ENCODE assay signal across 23 mouse cellular contexts in the genomic region with DNA sequence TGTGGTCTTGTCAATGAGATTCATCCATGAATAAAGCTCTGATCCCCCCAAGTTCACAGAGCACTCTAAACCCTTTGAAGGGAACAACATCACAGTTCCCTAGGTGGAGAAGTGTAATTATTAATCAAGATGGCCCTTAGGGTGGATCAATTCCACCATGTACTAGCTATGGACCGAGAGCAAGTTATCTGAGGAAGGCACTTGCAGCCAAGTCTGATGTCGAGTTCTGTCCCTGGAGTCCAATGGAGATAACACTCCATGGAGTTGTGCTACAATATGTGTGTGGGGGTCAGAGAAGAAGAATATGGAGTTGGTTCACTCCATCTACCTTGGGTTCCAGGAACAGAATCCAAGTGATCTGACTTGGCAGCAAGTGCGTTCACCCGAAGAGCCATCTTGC. TPM values are rescaled to one million over a fixed set of nuclear protein-coding genes. Genes with fewer than 3 reads are reported as not detected.
"Had no signal": no experiment of that assay in that cellular context is flagged by ENCODE, and none has a peak within 500 bp of the region (broad histone marks: within the 10 kb centered on the region; RNA-seq: fewer than 3 reads in every experiment).

No protein-coding gene starts in this region.

- H3K4me3 ChIP-seq: lung, embryonic 15.5 days; megakaryocyte, embryonic 14.5 days; midbrain, embryonic 10.5 days; midbrain, embryonic 13.5 days; midbrain, embryonic 15.5 days; neural tube, embryonic 12.5 days; stomach, embryonic 15.5 days had no signal

- H3K9ac ChIP-seq: lung, embryonic 15.5 days; midbrain, embryonic 13.5 days; midbrain, embryonic 15.5 days; neural tube, embryonic 12.5 days; stomach, embryonic 15.5 days had no signal

- H3K4me2 ChIP-seq: lung, embryonic 15.5 days; midbrain, embryonic 13.5 days; midbrain, embryonic 15.5 days; neural tube, embryonic 12.5 days; stomach, embryonic 15.5 days had no signal

- DNase-seq: lung, adult 2 months; lung, postnatal 14 days; lung, postnatal 36 days; right cerebral cortex, postnatal 14 days; thymus, adult 2 months; thymus, postnatal 25 days; thymus, postnatal 4 days had no signal

- H3K4me1 ChIP-seq: lung, embryonic 15.5 days; midbrain, embryonic 10.5 days; midbrain, embryonic 13.5 days; midbrain, embryonic 15.5 days; neural tube, embryonic 12.5 days; stomach, embryonic 15.5 days had no signal

- H3K27ac ChIP-seq: lung, embryonic 15.5 days; macrophage; midbrain, embryonic 10.5 days; midbrain, embryonic 13.5 days; midbrain, embryonic 15.5 days; neural tube, embryonic 12.5 days; stomach, embryonic 15.5 days; stomach, postnatal 0 days had no signal

- H3K27me3 ChIP-seq: lung, embryonic 15.5 days; midbrain, embryonic 13.5 days; midbrain, embryonic 15.5 days; neural tube, embryonic 12.5 days; stomach, embryonic 15.5 days had no signal

- H3K36me3 ChIP-seq: midbrain, embryonic 13.5 days; midbrain, embryonic 15.5 days; neural tube, embryonic 12.5 days; stomach, embryonic 15.5 days had no signal

- H3K9me3 ChIP-seq: lung, embryonic 15.5 days; megakaryocyte, embryonic 14.5 days; midbrain, embryonic 10.5 days; midbrain, embryonic 13.5 days; midbrain, embryonic 15.5 days; neural tube, embryonic 12.5 days; stomach, embryonic 15.5 days had no signal

- ATAC-seq: lung, postnatal 0 days; midbrain, embryonic 13.5 days; midbrain, embryonic 15.5 days had no signal

RNA-seq across cellular contexts. Expression of a gene that starts 4.3 kb away (rescaled TPM):
- total RNA-seq: liver, adult 2 months; monocyte, adult 5-6 weeks; neutrophil, adult 5-6 weeks had no signal
- polyA plus RNA-seq: liver, adult 2 months; lung, adult 2 months; lung, embryonic 15.5 days; lung, postnatal 0 days; macrophage; midbrain, embryonic 10.5 days; midbrain, embryonic 15.5 days; midbrain, postnatal 0 days; neural tube, embryonic 14.5 days; spleen, adult 2 months; stomach, postnatal 0 days had no signal
